Mouse (Mus musculus): ENCODE results near the gene Spata19. TPM values are rescaled to one million over a fixed set of nuclear protein-coding genes. Genes with fewer than 3 reads are reported as not detected.

The Spata19 gene
- polyA plus RNA-seq (2014; fragmentation: Illumina TruSeq; extraction: RNeasy Lipid Tissue Mini Kit (QIAGEN cat#74804); ENCODE audit: low read depth, low replicate concordance) = not detected

DNA sequence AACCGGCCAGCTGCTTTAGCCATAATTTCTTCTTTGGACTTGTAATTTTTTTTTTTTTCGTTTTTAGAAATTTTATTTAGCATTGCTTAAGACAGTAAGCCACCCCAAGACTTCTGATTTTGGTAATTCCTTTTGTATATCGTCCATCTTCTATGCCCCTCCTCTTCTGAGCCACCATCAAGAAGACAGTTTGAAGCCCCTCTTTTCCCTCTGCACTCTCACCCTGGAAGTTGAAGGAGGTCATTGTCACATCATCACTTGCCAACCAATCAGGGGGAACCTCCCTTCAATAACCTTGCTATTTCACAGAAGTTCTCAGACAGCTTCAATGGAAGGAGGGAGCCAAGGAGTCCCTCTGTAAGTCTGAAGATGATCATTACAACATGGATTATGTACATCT is at the start of gene Spata19:
Spata19 (plus strand) TSS at position 301 of the 400 bp plus-strand sequence.

Other genes starting within 250 kb of the Spata19 start
- 33.7 TPM for gene Jam3, start 241.4 kb upstream of the Spata19 start, polyA plus RNA-seq (2014; fragmentation: Illumina TruSeq; extraction: RNeasy Lipid Tissue Mini Kit (QIAGEN cat#74804); ENCODE audit: low read depth, low replicate concordance)
- gene Igsf9b, start 97.6 kb upstream of the Spata19 start, polyA plus RNA-seq (2014; fragmentation: Illumina TruSeq; extraction: RNeasy Lipid Tissue Mini Kit (QIAGEN cat#74804); ENCODE audit: low read depth, low replicate concordance) = 0.73 TPM